Mouse (Mus musculus) mature B cell (primary cell): Measurements from ENCODE around the gene Ets1.

Source experiments
- in situ Hi-C: fragments of 300-500 bp; cut with MboI; formaldehyde crosslinking; loops from 2 replicates; pipeline ENCODE4 v1.14.3; 2019

Ets1 gene

DNA sequence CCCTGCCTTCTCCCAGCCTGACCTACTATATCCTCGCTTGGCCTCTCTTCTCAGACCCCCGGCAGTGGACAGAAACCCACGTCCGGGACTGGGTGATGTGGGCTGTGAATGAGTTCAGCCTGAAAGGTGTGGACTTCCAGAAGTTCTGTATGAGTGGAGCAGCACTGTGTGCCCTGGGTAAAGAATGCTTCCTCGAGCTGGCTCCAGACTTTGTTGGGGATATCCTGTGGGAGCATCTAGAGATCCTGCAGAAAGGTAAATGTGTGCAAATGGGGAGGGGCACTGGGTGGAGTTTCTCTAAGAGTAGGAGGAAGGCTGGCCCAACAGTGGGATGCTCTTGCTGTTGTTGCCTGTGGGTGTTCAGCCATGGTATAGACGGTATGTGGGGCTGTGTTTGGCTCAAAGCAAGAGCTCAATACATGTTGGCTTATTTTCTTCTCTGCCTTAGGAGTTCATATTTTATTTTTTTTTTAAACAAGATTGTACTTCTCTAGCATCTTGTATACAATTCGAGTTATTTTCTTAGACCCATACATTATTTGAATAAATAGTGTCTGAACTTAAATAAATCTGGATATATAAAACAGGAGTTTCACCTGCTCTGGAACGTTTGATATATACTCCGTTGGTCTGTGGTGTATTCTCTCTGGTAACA, 94.1 kb downstream of the Ets1 start:
- in situ Hi-C loops: no loop called here

DNA sequence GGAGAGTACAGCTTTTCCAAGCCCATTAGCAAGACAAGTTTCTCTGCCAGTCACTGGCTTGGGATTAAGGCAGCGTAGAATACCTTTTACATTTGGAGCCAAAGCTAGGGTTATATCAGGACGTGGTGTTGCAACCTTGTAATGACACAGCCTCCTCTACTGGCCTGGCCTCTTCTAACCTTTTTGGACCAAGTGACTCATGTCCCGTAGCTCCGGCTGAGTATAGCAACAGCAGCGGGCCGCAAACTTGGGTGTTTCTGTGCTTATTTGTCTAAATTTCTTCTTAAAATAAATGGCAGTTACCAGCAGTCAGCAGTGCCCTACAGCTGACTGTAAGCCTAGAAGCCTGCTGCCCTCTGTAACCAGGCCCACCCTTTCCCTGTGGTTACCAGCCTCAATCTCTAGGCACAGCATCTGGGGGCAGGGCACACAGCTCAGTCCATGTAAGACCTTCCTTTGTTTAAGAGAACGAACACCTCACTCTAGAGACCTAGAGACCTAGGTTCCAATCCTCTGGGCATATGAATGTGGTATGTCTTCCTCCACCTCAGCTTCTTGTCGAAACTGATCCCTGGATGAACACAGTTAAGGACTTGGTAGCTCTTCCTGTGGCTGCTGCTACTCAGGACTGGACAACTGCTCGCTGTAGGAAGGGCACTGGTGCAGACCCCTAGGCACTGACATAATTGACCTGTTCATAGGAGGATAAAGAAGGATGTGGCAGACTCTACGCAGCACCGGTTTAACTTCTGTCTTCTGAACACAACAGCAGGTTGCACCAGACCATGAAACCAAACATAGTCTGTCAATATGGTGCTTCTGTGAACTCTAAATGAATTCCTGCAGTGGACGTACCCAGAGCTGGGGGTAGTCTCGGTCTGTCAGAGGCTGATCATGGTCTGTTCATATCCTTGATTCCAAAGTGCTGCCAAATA, 94.9 kb downstream of the Ets1 start:
- in situ Hi-C loops: no loop called here

DNA sequence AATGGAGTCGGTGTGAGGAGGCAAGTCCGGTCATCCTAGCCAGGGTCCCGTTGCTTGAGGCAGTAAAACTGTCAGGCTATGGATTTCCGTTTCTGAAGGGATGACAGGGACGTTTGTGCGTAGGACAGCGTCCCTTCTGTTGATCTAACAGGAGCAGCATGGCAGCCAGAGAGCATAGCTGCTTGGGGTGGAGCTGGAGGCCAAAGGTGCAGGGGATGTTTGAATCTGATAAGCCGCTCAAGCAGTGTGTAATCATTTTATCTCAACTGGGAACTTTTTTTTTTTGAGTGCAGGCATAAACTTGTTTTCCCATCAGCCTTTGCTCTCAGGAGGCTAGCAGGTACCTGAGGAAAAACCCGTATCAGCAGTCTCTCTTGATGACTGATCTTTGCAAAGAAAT, 95.8 kb downstream of the Ets1 start:
- in situ Hi-C loops: no loop called here

DNA sequence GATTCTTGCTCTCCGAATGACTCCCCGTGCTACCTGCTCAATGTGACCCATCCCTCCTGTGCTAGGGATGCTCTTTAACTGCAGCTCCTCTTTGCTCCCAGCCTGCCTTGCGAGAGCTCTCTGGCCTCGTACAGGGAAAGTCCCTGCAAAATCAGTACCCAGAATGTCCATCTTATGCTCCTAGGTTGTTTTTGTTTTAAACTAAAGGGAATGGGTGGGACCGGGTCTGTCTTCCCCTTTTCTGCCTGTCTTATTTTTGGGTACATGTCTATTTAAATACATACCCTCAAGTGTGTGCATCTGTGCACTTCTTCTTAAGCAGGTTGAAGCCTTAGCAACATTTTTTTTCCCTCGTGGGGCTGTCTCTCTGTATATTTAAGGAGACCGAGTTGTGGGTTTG, 99.0 kb downstream of the Ets1 start:
- in situ Hi-C loops: no loop called here

DNA sequence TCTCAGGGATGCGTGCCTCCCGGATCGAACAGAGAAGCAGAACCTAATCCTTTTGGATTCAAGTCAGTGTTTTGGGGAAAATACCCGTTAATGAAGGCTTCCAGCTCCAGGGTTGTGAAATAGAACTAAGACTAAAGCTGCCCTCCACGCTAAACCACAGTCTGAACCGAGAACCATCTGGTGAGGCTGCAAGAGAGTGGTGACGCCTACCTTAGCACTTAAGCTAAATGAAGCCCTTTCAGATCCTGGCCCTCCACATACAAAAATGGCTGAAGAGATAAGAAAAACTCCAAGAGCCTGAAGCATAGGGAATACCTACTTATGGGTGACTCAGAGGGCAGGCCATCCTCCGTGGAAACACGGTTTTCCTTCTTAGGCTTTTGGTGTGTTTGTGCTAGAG, 100.0 kb downstream of the Ets1 start:
- in situ Hi-C loops: no loop called here

DNA sequence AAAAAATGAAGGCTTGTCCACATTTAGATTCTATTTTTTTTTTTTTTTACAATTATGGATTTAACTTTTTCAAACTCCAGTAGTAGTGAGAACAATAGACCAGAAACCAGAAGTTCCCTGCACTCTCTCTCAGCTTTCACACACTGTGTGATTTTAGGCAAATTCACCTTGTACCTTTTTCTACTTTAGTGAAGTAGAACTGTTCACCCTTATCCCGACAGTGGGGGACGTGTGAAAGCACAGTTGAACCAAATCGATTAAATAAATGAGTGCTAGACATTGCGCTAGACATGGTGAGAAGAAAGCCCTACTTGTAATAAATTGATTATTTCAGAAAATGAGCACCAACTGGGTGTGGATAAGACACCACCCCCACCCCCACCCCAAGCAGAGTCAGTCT, 104.0 kb downstream of the Ets1 start:
- in situ Hi-C loops: no loop called here

DNA sequence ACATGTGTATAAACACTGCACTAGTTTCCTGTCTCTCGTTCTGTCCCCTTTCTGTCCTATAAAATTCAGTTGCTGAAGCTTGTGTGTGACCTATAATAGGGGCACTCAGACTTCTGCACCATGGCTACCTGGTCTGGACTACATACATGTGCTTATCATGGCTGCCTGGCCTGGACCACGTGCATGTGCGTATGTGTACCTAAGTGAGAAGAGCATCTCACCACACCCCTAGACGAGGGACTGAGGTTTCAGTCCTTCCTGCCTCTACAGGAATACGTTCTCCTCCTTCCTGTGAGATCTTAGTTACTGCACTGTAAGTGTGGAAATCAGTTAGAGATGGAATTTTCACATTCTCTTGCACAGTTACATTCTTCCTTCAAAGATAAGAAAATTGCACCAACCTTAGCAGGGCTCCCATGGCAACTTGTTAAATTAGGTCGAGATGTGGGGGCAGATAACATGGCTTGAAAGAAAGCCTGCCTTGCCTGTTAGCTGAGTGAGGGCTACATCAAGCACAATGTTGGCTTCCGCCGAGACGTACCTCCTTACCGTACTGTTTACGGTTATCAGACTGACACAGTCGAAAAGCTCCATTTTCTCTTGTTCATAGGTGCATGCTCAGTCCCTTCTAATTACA, 104.8 kb downstream of the Ets1 start:
- in situ Hi-C loops: no loop called here

DNA sequence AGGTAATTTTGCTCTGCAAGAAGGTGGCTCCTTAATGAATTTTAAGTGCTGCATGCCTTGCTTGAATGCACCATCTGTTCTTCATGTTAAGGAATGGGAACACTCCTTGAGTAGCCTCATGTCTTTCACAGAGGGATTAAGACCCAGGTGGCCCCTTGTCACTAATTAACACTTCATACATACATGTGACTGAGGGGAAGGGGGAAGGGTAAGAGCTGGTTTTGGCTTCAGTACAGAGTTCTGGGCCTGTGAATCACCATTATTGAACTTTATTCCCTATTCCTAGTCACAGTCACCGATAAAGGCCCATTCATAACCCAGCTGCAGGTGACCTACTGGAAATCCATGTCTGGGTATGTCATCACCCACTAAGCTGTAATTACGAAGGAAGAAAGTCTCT, 105.7 kb downstream of the Ets1 start:
- in situ Hi-C loops: no loop called here

DNA sequence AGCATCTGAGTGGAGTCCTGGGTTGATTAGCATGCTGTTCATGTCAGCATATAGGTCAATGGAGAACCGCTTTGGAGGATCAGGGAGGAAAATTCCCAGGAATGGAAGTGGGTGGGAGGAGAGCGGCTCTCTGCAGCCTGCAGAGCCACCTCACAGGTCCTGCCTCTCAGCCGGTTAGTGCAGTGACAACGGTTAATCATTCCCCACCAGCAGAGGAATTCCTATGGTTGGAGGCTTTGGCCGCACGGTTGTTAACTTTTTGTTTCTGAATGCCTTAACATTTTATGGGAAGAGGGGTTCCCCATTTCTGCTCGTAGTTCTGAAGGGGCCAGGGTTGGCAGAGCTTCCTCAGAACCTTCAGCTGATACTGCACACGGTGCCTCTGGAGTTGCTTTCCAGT, 107.1 kb downstream of the Ets1 start:
- in situ Hi-C loops: no loop called here

DNA sequence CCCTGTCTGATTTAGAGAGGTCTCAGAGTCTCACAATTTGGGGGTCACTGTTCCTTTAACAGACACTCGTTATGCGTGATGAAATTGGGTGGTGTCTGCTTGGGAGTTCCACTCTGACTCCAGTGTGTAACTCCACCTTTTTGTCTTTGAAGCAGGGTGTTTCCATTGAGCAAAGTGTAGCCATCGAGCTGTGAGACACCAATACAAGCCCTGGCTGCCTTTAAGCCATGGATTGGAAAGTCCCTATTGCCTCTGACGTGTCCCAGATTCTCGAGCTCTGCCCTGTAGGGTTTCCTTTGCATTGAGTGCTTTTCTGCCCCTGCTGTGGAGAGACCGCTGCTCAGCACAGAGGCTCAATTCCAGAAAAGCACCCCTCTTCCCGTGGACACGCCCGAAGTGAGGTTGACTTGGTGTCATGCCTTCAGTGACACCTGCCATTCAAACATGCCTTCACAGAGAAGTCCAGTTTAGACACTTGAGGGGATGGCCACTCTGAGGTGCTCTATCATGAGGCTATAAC, 107.7 kb downstream of the Ets1 start:
- in situ Hi-C loops: no loop called here

DNA sequence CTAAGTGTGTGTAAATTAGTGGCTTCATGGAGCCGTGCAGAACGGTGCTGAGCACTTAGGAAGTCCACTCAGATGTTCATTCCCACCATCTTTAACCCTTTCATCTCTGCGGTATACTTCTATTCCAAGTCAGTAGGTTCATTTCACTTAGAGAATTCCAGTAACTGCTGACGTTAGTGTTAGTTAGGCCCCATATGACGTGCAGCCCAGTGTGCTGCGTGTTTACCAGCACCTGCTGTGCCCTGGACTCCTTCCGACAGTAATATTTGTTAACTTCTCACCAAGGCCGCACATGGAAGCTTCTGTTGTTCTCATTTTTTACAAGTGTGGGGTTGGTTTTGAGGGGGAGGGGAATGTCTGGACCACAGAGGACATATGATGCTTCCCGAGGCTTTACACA, 108.3 kb downstream of the Ets1 start:
- in situ Hi-C loops: no loop called here

DNA sequence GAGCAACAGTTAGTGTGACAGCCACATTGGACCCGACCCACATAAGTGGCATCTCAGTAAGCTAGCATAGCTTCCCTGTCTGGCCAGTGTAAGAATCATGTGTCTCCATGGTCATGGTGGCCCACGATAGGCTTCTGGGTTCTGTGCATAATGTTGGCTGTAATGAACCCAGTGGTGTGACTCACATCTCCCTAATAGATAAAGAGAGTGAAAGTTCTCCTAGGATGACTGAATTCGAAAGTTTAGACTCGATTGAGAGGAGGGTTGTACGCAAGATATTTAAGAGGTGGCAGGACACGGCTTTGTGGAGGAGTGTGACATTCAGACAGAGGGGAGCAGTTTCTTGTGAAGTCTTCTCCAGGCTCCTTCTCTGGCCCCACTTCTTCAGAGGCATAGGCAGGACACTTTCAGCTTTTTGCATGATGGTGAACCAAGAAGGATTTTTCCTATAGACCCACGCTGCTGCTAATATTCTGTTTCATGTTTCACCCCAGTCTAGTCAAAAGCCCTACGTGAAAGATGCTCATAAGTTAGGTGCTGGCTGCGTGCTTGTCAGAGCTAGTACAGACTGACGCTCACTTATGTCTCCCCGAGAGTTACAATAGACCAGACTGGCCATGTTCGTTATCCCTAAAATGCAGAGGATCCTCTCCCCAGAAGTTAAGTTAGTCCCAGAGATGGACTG, 109.2 kb downstream of the Ets1 start:
- in situ Hi-C loops: no loop called here

DNA sequence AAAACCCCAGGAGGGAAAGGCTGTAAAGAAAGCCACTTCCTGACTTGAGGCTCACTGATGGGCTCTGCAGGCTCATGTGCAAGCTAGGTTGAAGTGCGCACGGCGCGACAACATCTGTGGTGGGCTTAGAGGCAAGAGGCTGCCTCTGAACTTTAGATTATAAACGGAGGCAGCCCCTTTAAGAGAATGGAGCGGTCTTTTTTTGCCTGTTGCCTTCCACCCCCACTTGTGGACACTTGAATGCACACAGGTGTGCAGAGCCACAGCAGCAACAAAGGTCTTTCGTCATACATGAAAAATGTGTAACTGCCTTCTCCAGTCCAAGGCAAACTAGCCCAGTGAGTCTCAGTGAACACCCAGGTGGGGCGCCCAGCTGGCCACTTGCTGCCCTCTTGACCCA, 110.0 kb downstream of the Ets1 start:
- in situ Hi-C loops: no loop called here

DNA sequence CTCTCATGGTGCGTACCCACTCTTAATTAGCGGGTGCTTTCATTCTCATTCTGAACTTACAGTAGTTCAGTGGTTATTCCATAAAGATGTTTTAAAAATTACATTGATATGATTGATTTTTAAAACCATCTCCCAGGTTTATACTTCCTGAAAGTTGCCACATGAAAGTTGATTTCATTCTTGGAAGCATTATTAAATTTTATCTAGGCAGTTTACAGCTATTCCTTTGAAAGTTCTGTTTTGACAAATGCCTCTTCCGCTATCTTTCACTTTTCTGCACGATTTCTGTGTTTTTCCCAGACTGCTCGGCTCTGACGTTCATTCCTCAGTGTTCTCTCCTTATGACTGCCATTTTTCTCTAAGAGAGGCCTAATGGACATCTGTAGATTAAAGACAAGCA, 110.6 kb downstream of the Ets1 start:
- in situ Hi-C loops: no loop called here

DNA sequence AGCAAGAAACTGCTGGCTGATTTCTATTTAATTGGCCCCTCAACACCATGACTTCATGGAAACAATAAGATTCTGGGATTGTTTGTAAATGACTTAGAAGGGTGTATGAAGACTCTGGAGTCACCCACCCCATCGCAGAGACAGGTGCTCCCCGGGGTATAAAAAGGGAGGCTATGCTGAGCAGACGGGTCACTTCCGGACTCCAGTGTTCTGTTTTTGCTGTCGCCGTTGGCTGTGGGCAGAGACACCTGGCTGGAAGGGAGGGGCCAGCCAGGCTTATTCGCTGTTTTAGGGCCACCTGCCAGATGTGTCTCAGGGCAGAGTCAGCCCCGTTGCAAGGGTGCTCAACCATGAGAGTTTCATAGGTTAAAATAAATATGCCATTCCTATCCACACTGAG, 111.6 kb downstream of the Ets1 start:
- in situ Hi-C loops: no loop called here

DNA sequence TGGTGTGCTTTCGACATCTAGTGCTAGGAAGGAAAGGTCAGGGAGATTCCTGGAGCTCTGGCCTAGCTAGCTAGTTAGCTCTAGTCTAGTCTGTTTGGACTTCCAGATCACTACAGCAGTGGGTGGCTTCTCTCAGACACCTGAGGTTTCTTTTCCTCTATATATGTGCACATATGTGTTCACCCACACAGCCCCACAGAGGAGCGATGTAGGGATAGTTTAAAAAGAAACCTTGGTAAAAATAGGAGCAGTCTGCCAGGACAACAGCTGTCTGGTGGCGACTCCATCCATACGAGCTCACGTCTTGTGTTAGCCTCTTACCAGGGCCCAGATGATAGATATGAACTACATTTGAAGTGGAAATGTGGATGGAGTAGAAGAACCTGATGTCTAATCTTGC, 112.5 kb downstream of the Ets1 start:
- in situ Hi-C loops: no loop called here

DNA sequence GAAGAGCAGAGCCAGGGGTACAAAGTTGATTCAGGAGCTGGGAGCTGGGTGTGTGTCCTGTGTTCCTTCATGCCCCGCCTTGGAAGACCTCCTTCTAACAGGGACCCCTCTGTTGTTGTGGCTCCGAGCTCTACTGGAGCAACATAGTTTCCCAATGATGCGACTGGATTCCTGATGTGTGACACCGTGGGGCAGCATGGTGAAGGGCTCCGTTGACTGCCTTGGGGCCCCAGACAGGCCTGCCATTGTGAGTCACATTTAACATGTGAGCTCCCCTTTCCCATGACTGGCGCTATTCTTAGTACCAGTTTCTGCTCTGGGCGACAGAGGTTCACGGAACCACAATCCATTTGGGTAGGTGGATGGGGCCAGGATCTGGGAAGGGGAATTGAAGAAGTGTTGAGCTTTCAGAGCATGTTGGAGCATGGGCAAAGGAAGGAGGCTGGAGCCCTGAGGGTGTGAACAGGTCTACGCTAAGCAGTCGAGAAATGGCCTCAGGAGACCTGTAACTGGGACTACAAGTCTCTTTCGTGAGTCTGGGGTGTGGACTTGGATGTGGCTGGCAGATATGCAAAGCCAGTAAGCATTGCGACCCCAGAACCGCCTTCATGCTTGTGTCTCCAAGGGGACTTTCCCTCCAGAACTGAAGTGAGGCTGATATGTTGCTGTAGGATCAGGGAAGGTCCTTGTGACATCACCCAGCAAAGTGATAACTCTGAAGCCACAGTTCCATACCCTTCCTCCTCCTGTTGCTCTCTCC, 113.9 kb downstream of the Ets1 start:
- in situ Hi-C loops: loop anchor here (25.0 kb wide), 2 partner anchors 187 to 337 kb away; no protein-coding TSS in a partner anchor

DNA sequence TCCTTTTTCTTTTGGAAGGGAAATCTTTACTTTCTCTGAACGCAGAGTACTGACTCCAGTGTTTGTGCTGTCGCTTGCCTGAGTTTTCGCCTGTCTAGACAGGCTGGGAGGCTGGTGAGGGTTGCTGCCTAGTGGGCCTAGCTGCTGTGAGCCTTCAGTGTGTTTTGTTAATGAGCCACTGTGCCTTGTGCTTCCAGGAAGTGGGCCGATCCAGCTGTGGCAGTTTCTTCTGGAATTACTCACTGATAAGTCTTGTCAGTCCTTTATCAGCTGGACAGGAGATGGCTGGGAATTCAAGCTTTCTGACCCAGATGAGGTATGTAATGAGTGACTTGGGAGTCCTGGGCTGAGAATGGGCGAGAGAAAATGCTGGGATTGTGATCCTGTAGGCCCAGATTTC, 116.6 kb downstream of the Ets1 start:
- in situ Hi-C loops: loop anchor here (25.0 kb wide), 2 partner anchors 185 to 335 kb away; no protein-coding TSS in a partner anchor

DNA sequence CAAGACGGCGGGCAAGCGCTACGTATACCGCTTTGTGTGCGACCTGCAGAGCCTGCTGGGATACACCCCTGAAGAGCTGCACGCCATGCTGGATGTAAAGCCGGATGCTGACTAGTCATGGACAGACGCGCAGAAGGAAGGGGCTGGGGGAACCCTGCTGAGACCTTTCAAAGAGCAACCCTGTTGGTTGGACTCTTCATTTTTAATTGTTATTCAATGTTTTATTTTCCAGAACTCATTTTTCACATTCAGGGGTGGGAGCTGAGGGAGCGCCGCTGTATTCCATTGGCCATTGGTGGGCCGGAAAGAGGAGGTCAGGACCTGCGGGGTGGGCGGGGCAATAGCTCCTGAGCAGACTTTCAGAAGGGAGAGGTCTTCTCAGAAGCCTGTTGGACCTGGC, 118.3 kb downstream of the Ets1 start:
- in situ Hi-C loops: loop anchor here (25.0 kb wide), 2 partner anchors 183 to 333 kb away; no protein-coding TSS in a partner anchor

DNA sequence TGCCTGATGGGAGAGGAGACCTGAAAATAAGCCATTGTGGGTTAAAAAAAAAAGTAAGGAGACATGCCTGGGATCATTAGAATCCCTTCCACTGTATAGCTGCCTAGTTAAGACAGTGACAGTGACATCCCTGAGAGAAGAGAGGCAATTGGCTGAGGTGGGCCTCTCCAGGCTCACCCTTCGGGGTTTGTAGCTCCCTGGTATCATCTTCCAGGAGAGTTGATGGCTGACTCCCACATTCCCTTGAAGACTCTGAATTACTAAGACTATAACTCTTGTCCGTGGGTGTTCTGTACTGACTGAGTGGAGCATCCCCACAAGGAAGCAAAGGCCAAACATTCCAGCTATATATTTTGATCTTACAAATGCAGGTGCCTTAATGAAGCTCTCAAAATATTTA, 120.0 kb downstream of the Ets1 start:
- in situ Hi-C loops: loop anchor here (25.0 kb wide), 2 partner anchors 181 to 331 kb away; no protein-coding TSS in a partner anchor
